Mouse (Mus musculus): ENCODE measurements around the gene Golm1.

- no peak for TF ChIP-seq CTCF (IDR thresholded peaks at IDR 0.05; ENCODE audit: low read depth, low read length)
- TF ChIP-seq POLR2A (IDR thresholded peaks at IDR 0.05; ENCODE audit: insufficient read depth, low read length) = no peak
Observed at GRCm38 (mm10) chr13:59713710-59714109, 38.1 kb upstream of the Golm1 start.

All from ES-Bruce4 (cell line).